Mouse (Mus musculus): Measurements from ENCODE around the gene Csnk2a2. TPM values are rescaled to one million over a fixed set of nuclear protein-coding genes. Genes with fewer than 3 reads are reported as not detected.

Csnk2a2 gene
- 49.8 TPM in 2 replicates for polyA plus RNA-seq (2012; rRNA removed)

DNA sequence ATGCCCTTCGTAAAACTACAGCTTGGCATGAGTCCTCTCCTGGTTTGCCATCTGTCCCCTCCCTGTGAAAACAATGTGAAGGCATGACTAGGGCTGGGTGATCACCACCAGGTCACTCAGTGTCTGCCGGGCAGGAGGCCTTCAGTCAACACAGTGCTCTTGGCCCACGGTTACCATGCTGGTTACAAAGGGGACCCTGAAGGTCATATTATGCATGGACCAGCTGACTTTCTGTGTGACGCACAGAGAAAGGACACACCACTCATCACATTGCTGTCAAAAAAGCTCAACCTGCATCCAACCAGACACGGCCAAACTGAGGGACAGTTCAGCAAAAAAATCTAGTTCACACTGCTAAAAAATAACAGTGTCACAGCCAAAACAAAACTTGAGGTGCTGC is at the start of gene Csnk2a2:
Gene Csnk2a2, minus strand, starts transcription at position 34 of the 400 bp plus-strand sequence.

DNA sequence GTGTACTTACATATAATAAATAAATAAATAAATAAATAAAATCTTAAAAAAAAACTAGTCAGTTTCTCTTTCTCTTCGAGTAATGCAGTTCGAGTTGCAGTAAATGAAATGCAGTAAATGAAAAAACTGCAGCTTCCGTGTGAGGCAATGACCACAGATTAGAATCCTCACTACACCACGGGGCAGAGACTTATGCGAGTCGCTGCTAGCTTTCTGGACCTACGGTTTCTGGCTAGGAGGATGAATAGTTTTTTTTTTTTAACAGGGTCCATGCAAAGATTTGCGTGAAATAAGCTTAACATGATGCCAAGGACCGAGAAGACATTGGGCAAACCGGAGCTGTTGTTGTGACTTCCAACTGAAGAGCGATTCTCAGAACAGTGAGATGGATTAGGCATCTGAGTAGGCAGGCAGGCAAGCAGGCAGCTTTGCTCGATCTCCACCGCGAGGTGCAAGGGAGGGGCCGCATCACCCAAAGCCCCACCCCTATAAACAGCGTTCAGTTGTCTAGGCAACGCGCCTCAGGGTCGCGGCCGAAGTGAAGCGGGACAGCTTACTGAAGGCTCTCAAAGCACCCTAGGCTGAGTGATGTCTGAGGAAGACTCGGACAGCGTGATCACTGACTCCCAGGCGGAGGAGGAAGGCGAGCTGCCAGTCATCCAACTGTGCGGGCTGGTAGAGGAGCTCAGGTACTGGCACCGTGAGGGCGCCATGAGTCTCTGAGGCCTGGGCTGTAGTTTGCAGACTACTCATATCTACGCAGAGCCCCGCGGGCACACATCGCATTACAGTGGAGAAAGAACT is 43.9 kb upstream of the Csnk2a2 start, which contains the start of gene Ccdc113:
Gene Ccdc113, plus strand, starts transcription at position 502 of the 804 bp plus-strand sequence.

DNA sequence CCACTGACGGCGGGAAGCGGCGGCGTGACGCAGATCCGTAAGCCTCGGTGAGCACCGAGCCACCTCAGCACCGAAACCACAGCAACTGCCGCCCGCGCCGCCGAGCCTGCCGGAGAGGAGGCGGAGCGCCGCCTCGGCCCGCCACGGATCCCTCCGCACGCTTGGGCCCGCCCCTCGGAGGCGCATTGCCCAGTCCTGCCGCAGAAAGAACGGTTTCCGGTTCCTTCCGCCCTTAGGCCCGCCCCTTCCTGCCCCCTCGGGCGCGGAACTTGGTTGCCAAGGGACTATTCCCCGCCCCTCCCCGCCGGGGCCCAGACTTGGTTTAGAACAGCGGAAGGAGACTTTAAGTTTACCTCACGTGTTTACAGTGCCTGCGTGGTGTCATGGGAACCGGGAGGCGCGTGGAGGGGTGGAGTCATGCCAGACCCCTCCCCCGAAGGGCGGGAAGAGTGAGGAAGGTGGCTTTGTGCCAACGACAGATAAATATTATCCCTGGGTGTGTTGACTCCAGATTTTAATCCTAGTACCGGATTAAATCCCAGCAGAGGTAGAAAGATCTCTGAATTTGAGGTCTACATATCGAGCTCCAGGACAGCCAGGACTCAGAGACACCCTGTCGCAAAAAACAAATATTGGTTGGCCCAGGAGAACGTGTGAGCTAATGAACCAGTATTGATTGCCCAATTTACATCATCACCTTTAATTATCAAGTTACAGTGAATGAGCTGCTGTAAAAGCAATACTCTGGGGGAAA is 55.0 kb downstream of the Csnk2a2 start, which contains the start of gene Cfap20:
Gene Cfap20, minus strand, starts transcription at position 184 of the 754 bp plus-strand sequence.

Other genes with a start within 250 kb of the Csnk2a2 start
- 0.45 and 0.75 TPM in 2 replicates for gene Cngb1, start 183.5 kb downstream of the Csnk2a2 start, polyA plus RNA-seq (2012; rRNA removed)
- 1.4 and 1.7 TPM in 2 replicates for gene Tepp, start 179.5 kb downstream of the Csnk2a2 start, polyA plus RNA-seq (2012; rRNA removed)
- gene Zfp319, start 158.1 kb downstream of the Csnk2a2 start, polyA plus RNA-seq (2012; rRNA removed) = 20.8 and 22.2 TPM in 2 replicates
- 41.7 and 43.9 TPM in 2 replicates for gene Usb1, start 157.8 kb downstream of the Csnk2a2 start, polyA plus RNA-seq (2012; rRNA removed)
- gene Mmp15, start 137.8 kb downstream of the Csnk2a2 start, polyA plus RNA-seq (2012; rRNA removed) = 19.4 and 22.6 TPM in 2 replicates
- 132 and 138 TPM in 2 replicates for gene Cfap20, start 55.2 kb downstream of the Csnk2a2 start, polyA plus RNA-seq (2012; rRNA removed)
- gene Ccdc113, start 44.0 kb upstream of the Csnk2a2 start, polyA plus RNA-seq (2012; rRNA removed) = 0.95 and 1.5 TPM in 2 replicates
- not detected in 2 replicates for gene Prss54, start 86.3 kb upstream of the Csnk2a2 start, polyA plus RNA-seq (2012; rRNA removed)
- gene Gins3, start 143.4 kb upstream of the Csnk2a2 start, polyA plus RNA-seq (2012; rRNA removed) = 6.5 and 6.8 TPM in 2 replicates
- gene Ndrg4, start 186.9 kb upstream of the Csnk2a2 start, polyA plus RNA-seq (2012; rRNA removed) = 301 and 322 TPM in 2 replicates
- gene Setd6, start 225.8 kb upstream of the Csnk2a2 start, polyA plus RNA-seq (2012; rRNA removed) = 33.9 and 34.8 TPM in 2 replicates

Measured in central nervous system, embryonic 14 days (tissue).